Mouse (Mus musculus): Measurements from ENCODE around the gene Galk1. TPM values are rescaled to one million over a fixed set of nuclear protein-coding genes. Genes with fewer than 3 reads are reported as not detected.

Galk1 gene
- total and polyA plus RNA-seq, 3 experiments, result 14.5 to 16.4 (median 14.7) TPM

- no peaks in the 10 kb centered on the region for H3K36me3 ChIP-seq (ENCODE audit: control insufficient read depth, insufficient read depth, low read length)
- TF ChIP-seq CTCF (IDR thresholded peaks at IDR 0.05) (no peak), EP300 (IDR thresholded peaks at IDR 0.05; ENCODE audit: insufficient read depth, low read depth, low read length) (no peak), POLR2A (IDR thresholded peaks at IDR 0.05; ENCODE audit: insufficient read depth, low read depth, low read length) (no peak)
- no peak overlapping the region for H3K4me3 ChIP-seq
- no peaks in the 10 kb centered on the region for H3K27me3 ChIP-seq (ENCODE audit: control insufficient read depth, insufficient read depth, low read length)
- DNase-seq, result no peak
- intact Hi-C loops (cut with DNase I), result no loop called here
- WGBS, result 91% methylated on average over 15 of the region's 15 CpGs
- H3K79me2 ChIP-seq (replicated peaks; ENCODE audit: control insufficient read depth, insufficient read depth, low read length), result no peaks in the 10 kb centered on the region
- H3K4me1 ChIP-seq (ENCODE audit: control insufficient read depth, insufficient read depth, low read length), result no peaks in the 10 kb centered on the region
- H3K9ac ChIP-seq (ENCODE audit: low read depth, low read length), result no peak overlapping the region
- no peak overlapping the region for H3K27ac ChIP-seq
Observed at GRCm38 (mm10) chr11:115982472-115982871, 30.0 kb downstream of the Galk1 start.

- Histone ChIP-seq H3K27me3 (ENCODE audit: control insufficient read depth, insufficient read depth, low read length) (peaks cover 10% of the 10 kb centered on the region), H3K4me1 (ENCODE audit: control insufficient read depth, insufficient read depth, low read length) (0 out of 2 replicates have a peak, but pooled peaks cover 2% of the 10 kb centered on the region), H3K36me3 (ENCODE audit: control insufficient read depth, insufficient read depth, low read length) (no peaks in the 10 kb centered on the region), H3K27ac (peak overlapping the region; percentile 36; the same call in 1 of the 2 replicates), H3K79me2 (replicated peaks; ENCODE audit: control insufficient read depth, insufficient read depth, low read length) (no peaks in the 10 kb centered on the region), H3K4me3 (no peak overlapping the region; the same call in 1 of the 2 replicates), H3K9ac (ENCODE audit: low read depth, low read length) (no peak overlapping the region)
- no peak for DNase-seq
- TF ChIP-seq CTCF (IDR thresholded peaks at IDR 0.05) (no peak), POLR2A (IDR thresholded peaks at IDR 0.05; ENCODE audit: insufficient read depth, low read depth, low read length) (no peak), EP300 (IDR thresholded peaks at IDR 0.05; ENCODE audit: insufficient read depth, low read depth, low read length) (no peak)
- intact Hi-C loops (cut with DNase I), result no loop called here
- 35% methylated on average over 12 of the region's 12 CpGs for WGBS
Observed at GRCm38 (mm10) chr11:115975544-115975943, 37.0 kb downstream of the Galk1 start.

- Histone ChIP-seq H3K27ac (peak overlapping the region; percentile 36), H3K4me3 (peak overlapping the region; percentile 41), H3K36me3 (ENCODE audit: control insufficient read depth, insufficient read depth, low read length) (no peaks in the 10 kb centered on the region), H3K4me1 (ENCODE audit: control insufficient read depth, insufficient read depth, low read length) (0 out of 2 replicates have a peak, but pooled peaks cover 2% of the 10 kb centered on the region), H3K9ac (ENCODE audit: low read depth, low read length) (peak overlapping the region; percentile 64), H3K79me2 (replicated peaks; ENCODE audit: control insufficient read depth, insufficient read depth, low read length) (no peaks in the 10 kb centered on the region), H3K27me3 (ENCODE audit: control insufficient read depth, insufficient read depth, low read length) (peaks cover 10% of the 10 kb centered on the region)
- TF ChIP-seq EP300 (IDR thresholded peaks at IDR 0.05; ENCODE audit: insufficient read depth, low read depth, low read length), result no peak
- TF ChIP-seq CTCF (IDR thresholded peaks at IDR 0.05), result no peak
- TF ChIP-seq POLR2A (IDR thresholded peaks at IDR 0.05; ENCODE audit: insufficient read depth, low read depth, low read length), result no peak
- DNase-seq, result no peak
- WGBS, result 5% methylated on average over 15 of the region's 18 CpGs
- intact Hi-C loops (cut with DNase I), result no loop called here
Observed at GRCm38 (mm10) chr11:115975083-115975420, 37.5 kb downstream of the Galk1 start.

- Histone ChIP-seq H3K27ac (peak within 1 kb of the TSS; percentile 36), H3K79me2 (replicated peaks; ENCODE audit: control insufficient read depth, insufficient read depth, low read length) (no peaks in the 10 kb centered on the region), H3K4me3 (peak within 1 kb of the TSS; percentile 41), H3K9ac (ENCODE audit: low read depth, low read length) (peak within 1 kb of the TSS; percentile 64), H3K4me1 (ENCODE audit: control insufficient read depth, insufficient read depth, low read length) (0 out of 2 replicates have a peak, but pooled peaks cover 2% of the 10 kb centered on the region), H3K27me3 (ENCODE audit: control insufficient read depth, insufficient read depth, low read length) (peaks cover 10% of the 10 kb centered on the region), H3K36me3 (ENCODE audit: control insufficient read depth, insufficient read depth, low read length) (no peaks in the 10 kb centered on the region)
- peak; percentile 43 to 62 for DNase-seq
- intact Hi-C loops (cut with DNase I), result no loop called here
- TF ChIP-seq POLR2A (IDR thresholded peaks at IDR 0.05; ENCODE audit: insufficient read depth, low read depth, low read length) (no peak), EP300 (IDR thresholded peaks at IDR 0.05; ENCODE audit: insufficient read depth, low read depth, low read length) (no peak), CTCF (IDR thresholded peaks at IDR 0.05) (peak; percentile 27)
- 17% methylated on average over 37 of the region's 58 CpGs for WGBS
Observed at GRCm38 (mm10) chr11:115974309-115975082, 38.0 kb downstream of the Galk1 start, which contains the start of gene Itgb4. Gene Itgb4 (plus strand): TSS chr11:115974709.

GRCm38 (mm10) chr11:115971016-115971415 is 41.5 kb downstream of the Galk1 start:
- no peak for DNase-seq
- intact Hi-C loops (cut with DNase I), result no loop called here
- Histone ChIP-seq H3K27ac (no peak overlapping the region), H3K27me3 (ENCODE audit: control insufficient read depth, insufficient read depth, low read length) (peaks cover 10% of the 10 kb centered on the region), H3K4me3 (no peak overlapping the region), H3K79me2 (replicated peaks; ENCODE audit: control insufficient read depth, insufficient read depth, low read length) (no peaks in the 10 kb centered on the region), H3K4me1 (ENCODE audit: control insufficient read depth, insufficient read depth, low read length) (peaks cover 3% of the 10 kb centered on the region; the same call in 1 of the 2 replicates), H3K9ac (ENCODE audit: low read depth, low read length) (no peak overlapping the region), H3K36me3 (ENCODE audit: control insufficient read depth, insufficient read depth, low read length) (no peaks in the 10 kb centered on the region)
- TF ChIP-seq CTCF (IDR thresholded peaks at IDR 0.05), result no peak
- TF ChIP-seq EP300 (IDR thresholded peaks at IDR 0.05; ENCODE audit: insufficient read depth, low read depth, low read length), result no peak
- no peak for TF ChIP-seq POLR2A (IDR thresholded peaks at IDR 0.05; ENCODE audit: insufficient read depth, low read depth, low read length)
- WGBS, result 67% methylated on average over 6 of the region's 6 CpGs
